Mouse (Mus musculus): ENCODE results near the gene Erlec1.

DNA sequence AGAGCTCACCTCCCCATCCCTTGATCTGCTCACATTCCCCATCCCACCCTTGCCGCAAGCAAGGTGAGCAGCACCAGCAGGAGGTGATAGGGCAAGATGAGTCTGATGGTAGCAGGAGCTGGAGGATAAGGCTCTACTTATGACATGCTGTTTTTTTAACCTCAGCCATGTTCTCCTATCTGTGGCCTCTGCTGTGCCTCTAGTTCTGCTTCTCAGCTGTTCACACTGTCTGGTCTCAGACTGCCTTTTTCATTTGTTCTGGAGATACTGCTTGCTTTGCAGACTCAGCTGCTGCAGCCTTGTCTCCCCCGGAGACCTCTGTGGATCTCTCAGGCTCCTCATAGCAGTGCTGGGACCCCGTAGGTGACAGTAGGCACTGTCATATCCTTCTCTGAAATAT, 30.9 kb downstream of the Erlec1 start:
- TF ChIP-seq CTCF (IDR thresholded peaks at IDR 0.05; ENCODE audit: control insufficient read depth, insufficient read depth, insufficient replicate concordance, low read depth, low read length): no peak
- TF ChIP-seq POLR2A (IDR thresholded peaks at IDR 0.05; ENCODE audit: control insufficient read depth, low read depth, low read length): no peak

All from testis, adult 2 months (tissue).